In genomic region chr2:132157482-132157881, GRCm38 (mm10) we compare ENCODE assay signal across 17 mouse cellular contexts. TPM values are rescaled to one million over a fixed set of nuclear protein-coding genes. Genes with fewer than 3 reads are reported as not detected.
DNase-seq lines count a peak whose midpoint lies in the region; ATAC-seq and TF ChIP-seq lines count a peak whose summit lies in the region.
"Had no signal": no experiment of that assay in that cellular context is flagged by ENCODE, and none has a peak within 500 bp of the region (broad histone marks: within the 10 kb centered on the region; RNA-seq: fewer than 3 reads in every experiment).

No protein-coding gene starts in this region.

- no peaks in the 10 kb centered on the region for H3K4me1 ChIP-seq in hindbrain, postnatal 0 days (ENCODE audit: insufficient read depth, low read length)
- no peaks in the 10 kb centered on the region for H3K4me1 ChIP-seq in hindbrain, embryonic 16.5 days (ENCODE audit: control insufficient read depth, insufficient read depth, low read depth, low read length)
- peaks cover 7% of the 10 kb centered on the region for H3K4me1 ChIP-seq in forebrain, embryonic 16.5 days (replicated peaks; ENCODE audit: control insufficient read depth, insufficient read depth, low read length)
- H3K4me1 ChIP-seq: hindbrain, embryonic 12.5 days had no signal

- no peak for ATAC-seq in hindbrain, postnatal 0 days
- ATAC-seq in hindbrain, embryonic 16.5 days: no peak
- ATAC-seq in forebrain, embryonic 16.5 days: peak; percentile 45
- ATAC-seq: intestine, postnatal 0 days had no signal

- H3K9me3 ChIP-seq in hindbrain, postnatal 0 days (ENCODE audit: low read length): no peaks in the 10 kb centered on the region
- no peaks in the 10 kb centered on the region for H3K9me3 ChIP-seq in hindbrain, embryonic 16.5 days (ENCODE audit: control insufficient read depth, low read length)
- no peaks in the 10 kb centered on the region for H3K9me3 ChIP-seq in forebrain, embryonic 16.5 days (ENCODE audit: control insufficient read depth, low read length)
- H3K9me3 ChIP-seq: G1E; hindbrain, embryonic 12.5 days had no signal

- H3K4me3 ChIP-seq in hindbrain, postnatal 0 days (ENCODE audit: low read length): no peak overlapping the region
- H3K4me3 ChIP-seq in hindbrain, embryonic 16.5 days (ENCODE audit: low read length): no peak overlapping the region
- no peak overlapping the region for H3K4me3 ChIP-seq in forebrain, embryonic 16.5 days (replicated peaks; ENCODE audit: low read length)
- H3K4me3 ChIP-seq: hindbrain, embryonic 12.5 days had no signal

- H3K36me3 ChIP-seq in hindbrain, postnatal 0 days (ENCODE audit: insufficient read depth, low read length): no peaks in the 10 kb centered on the region
- H3K36me3 ChIP-seq in hindbrain, embryonic 16.5 days (ENCODE audit: control insufficient read depth, insufficient read depth, low read length): no peaks in the 10 kb centered on the region
- no peaks in the 10 kb centered on the region for H3K36me3 ChIP-seq in forebrain, embryonic 16.5 days (ENCODE audit: control insufficient read depth, insufficient read depth)
- H3K36me3 ChIP-seq: G1E; hindbrain, embryonic 12.5 days had no signal

- no peak for TF ChIP-seq CTCF in hindbrain, postnatal 0 days (IDR thresholded peaks at IDR 0.05; ENCODE audit: low read depth)

- H3K27me3 ChIP-seq in hindbrain, postnatal 0 days (ENCODE audit: insufficient read depth, low read length): no peaks in the 10 kb centered on the region
- no peaks in the 10 kb centered on the region for H3K27me3 ChIP-seq in hindbrain, embryonic 16.5 days (replicated peaks; ENCODE audit: control insufficient read depth, insufficient read depth, low read length)
- no peaks in the 10 kb centered on the region for H3K27me3 ChIP-seq in forebrain, embryonic 16.5 days (replicated peaks; ENCODE audit: control insufficient read depth, insufficient read depth, low read length)
- H3K27me3 ChIP-seq: hindbrain, embryonic 12.5 days had no signal

- 53% methylated on average over 4 of the region's 4 CpGs for WGBS in hindbrain, postnatal 0 days
- WGBS in hindbrain, embryonic 16.5 days: 66% methylated on average over 4 of the region's 4 CpGs
- 30% methylated on average over 4 of the region's 4 CpGs for WGBS in forebrain, embryonic 16.5 days

- peak; percentile 35 for DNase-seq in hindbrain, postnatal 0 days (ENCODE audit: low spot score)
- peak; percentile 52 for DNase-seq in cerebellum, adult 11-12 months
- DNase-seq in layer of hippocampus, postnatal 14 days (ENCODE audit: low spot score in 2 of 2): peak; percentile 60 to 75
- no peak for DNase-seq in thymus, adult 18-20 months
- DNase-seq in gastrocnemius, postnatal 36 days: no peak
- DNase-seq: adrenal gland, postnatal 25 days; heart, adult 11 months; kidney, postnatal 14 days; lung, embryonic 14.5 days; midbrain, embryonic 14.5 days; right cerebral cortex, adult 18-20 months; thymus, postnatal 4 days had no signal

- H3K9ac ChIP-seq in hindbrain, postnatal 0 days (replicated peaks; ENCODE audit: low read length): no peak overlapping the region
- no peak overlapping the region for H3K9ac ChIP-seq in hindbrain, embryonic 16.5 days (ENCODE audit: low read depth, low read length)
- no peak overlapping the region for H3K9ac ChIP-seq in forebrain, embryonic 16.5 days (replicated peaks; ENCODE audit: low read depth, low read length)
- H3K9ac ChIP-seq: hindbrain, embryonic 12.5 days; lung, embryonic 14.5 days had no signal

- H3K27ac ChIP-seq in hindbrain, postnatal 0 days: no peak overlapping the region
- no peak overlapping the region for H3K27ac ChIP-seq in hindbrain, embryonic 16.5 days (ENCODE audit: low read depth, low read length)
- H3K27ac ChIP-seq in forebrain, embryonic 16.5 days (ENCODE audit: low read length): no peak overlapping the region
- H3K27ac ChIP-seq: hindbrain, embryonic 12.5 days had no signal

- intact Hi-C loops in gastrocnemius, postnatal 36 days (cut with DNase I): no loop called here

- H3K4me2 ChIP-seq in hindbrain, postnatal 0 days (ENCODE audit: low read depth, low read length): no peak overlapping the region
- H3K4me2 ChIP-seq in hindbrain, embryonic 16.5 days (ENCODE audit: low read length): no peak overlapping the region
- no peak overlapping the region for H3K4me2 ChIP-seq in forebrain, embryonic 16.5 days (ENCODE audit: low read length)
- H3K4me2 ChIP-seq: hindbrain, embryonic 12.5 days; lung, embryonic 14.5 days had no signal

RNA-seq across cellular contexts. Expression of gene Slc23a2, which starts 12.6 kb away (rescaled TPM):
- 62.6 and 83.1 TPM in 2 replicates for total RNA-seq in hindbrain, postnatal 0 days (2014; rRNA removed)
- polyA plus RNA-seq in hindbrain, postnatal 0 days (2015; fragmentation: Nextera tagmentation; extraction: Ambion mirVana): 43.0 and 49.4 TPM in 2 replicates
- 40.8 and 44.5 TPM in 2 replicates for polyA plus RNA-seq in hindbrain, embryonic 16.5 days (2015; fragmentation: Nextera tagmentation; extraction: Ambion mirVana)
- 32.7 and 37.2 TPM in 2 replicates for polyA plus RNA-seq in forebrain, embryonic 16.5 days (2015; fragmentation: Nextera tagmentation; extraction: Ambion mirVana)
- 10 to 100 TPM; 88.9 to 94.1 TPM for total RNA-seq in layer of hippocampus, postnatal 14 days (2021)
- total RNA-seq in gastrocnemius, postnatal 36 days (2021): 1 to 10 TPM; 7.4 to 9.1 TPM

Comparison
In these comparisons a context has a peak if more than half of its experiments do, and no peak if none do; other contexts are left out.
1. DNase-seq: peak in hindbrain, postnatal 0 days (single experiment), cerebellum, adult 11-12 months (single experiment) and layer of hippocampus, postnatal 14 days (2 of 2); none in thymus, adult 18-20 months (0 of 2) and gastrocnemius, postnatal 36 days (0 of 2).